Mouse (Mus musculus) frontal cortex, postnatal 36 days (tissue): ENCODE results near the gene Agbl5.
"Not testable (repeated sequence)": the region's sequence is repeated elsewhere in the genome, so short reads cannot be mapped to it uniquely, and the experiment has no call there.

Experiments
- DNase-seq, 2 experiments: peaks; one replicate each; pipeline ENCODE4 v3.0.0; 2022; ENCODE audit warnings: low spot score in 2 of 2

The Agbl5 gene

GRCm38 (mm10) chr5:30888337-30889087, at the start of gene Agbl5:
Agbl5 (plus strand) TSS chr5:30888694.
- DNase-seq: peak; percentile 95 to 98

DNA sequence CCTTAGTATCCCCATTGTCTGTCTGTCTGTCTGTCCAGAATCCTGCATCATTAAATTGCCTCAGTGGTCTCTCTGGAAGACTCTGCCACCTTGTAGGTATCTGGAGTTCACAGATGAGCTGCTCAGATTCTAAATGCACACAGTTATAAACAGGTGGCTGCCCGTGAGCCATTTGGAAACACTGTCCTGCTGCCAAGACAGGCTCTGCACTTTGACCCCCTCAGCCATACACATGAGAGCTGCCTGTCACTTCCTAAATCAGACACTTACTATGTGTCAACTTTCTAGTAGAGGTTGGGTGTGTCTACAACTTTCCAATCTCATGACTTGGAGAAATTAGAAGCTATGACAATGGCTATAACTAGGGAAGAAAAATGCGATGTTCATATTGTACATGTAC, 48.8 kb upstream of the Agbl5 start:
- DNase-seq: no peak

DNA sequence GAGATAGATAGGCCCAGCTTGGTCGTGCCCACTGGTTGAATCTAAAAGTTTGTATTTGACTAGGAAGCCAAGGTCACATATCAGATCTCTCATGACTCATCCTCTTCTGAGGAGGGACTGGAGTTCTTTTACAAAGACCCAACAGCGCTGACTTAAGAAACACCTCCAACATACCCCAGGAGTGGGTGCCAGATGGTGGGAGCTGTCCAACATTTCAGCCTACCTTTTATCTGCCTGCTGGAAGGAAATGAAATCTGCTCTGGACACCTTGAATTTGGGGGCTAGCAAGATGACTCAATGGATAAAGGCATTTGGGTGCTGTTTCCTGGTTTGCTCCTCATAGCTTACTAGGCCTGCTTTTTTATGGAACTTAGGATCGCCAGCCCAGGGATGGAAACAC, 46.6 kb upstream of the Agbl5 start:
- DNase-seq: no peak

- DNase-seq: no peak
Observed at GRCm38 (mm10) chr5:30849891-30850555, 38.5 kb upstream of the Agbl5 start.

GRCm38 (mm10) chr5:30850556-30850925, 38.0 kb upstream of the Agbl5 start:
- no peak for DNase-seq

DNA sequence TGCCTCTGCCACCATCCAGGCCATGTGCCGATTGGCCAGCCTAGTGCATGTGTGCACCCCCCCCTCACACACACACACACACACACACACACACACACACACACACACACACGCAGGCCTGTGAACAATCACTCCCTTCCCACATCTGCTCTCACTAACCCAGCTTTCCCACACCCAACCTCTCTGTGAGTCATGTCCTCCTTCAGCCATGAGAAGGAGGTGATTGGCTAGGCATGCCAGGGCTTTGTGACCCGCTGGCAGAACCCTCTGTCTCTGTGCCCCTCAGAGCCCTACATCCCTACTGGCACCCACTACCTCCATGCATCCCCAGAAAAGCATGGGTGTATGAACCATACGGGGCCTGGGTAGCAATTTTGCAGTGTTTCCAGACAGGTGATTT, 35.0 kb upstream of the Agbl5 start:
- no peak for DNase-seq

- DNase-seq: no peak
Observed at GRCm38 (mm10) chr5:30855674-30856073, 32.8 kb upstream of the Agbl5 start.

DNA sequence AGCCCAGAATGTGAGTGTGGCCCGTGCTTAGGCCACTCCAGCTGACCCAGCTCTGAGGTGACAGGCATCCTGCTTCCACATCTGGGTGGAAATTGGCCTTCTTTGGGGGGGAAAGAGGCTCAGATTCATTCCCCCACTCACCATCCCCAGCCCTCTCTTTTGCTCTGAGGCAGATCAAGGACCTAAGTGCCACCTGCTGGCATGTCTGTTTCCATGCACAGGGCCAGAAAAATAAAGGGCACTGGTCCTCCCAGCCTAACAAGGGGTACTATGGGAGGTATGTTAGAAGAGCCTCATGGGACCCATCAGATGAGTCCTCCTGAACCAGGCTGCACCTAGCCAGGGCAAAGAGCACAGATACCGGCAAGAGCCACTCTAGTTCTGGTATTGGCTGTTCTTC, 32.4 kb upstream of the Agbl5 start:
- DNase-seq: no peak

DNA sequence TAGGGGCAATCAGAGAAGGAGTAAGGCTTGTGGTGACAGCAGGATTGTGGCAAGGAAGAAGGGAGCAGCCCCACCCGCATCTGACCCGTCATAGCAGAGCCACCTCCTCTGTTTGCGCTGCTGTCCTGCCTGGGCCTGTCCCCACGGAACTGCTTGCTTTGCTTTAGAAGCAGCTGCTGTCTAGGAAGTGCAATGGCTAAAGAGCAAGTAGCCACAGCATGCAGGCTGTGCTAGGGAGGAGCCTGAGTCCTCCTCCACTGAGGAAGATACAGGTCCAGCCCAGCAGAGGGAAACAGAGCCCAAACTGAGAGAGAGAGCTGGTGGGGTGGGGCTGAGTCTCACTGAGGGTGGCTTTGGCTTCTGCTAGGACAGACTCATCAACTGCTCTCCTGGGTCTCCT, 24.6 kb upstream of the Agbl5 start:
- no peak for DNase-seq

DNA sequence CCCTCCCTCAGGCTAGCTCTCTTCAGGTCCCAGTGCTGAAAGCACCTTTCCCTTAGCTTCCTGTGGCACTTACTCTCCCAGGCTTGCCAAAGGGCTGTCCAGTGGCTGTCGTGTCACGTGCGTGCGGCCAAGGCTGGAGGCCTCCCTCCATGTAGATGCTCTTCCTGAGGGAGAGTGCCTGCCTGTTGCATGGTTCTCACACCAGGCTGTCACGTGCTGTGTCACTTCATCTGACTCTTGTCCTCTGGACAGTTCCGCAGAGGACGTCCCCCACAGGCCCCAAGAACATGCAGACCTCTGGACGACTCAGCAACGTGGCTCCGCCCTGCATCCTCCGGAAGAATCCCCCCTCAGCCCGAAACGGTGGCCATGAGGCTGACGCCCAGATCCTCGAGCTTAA, 24.2 kb upstream of the Agbl5 start:
- DNase-seq: no peak

DNA sequence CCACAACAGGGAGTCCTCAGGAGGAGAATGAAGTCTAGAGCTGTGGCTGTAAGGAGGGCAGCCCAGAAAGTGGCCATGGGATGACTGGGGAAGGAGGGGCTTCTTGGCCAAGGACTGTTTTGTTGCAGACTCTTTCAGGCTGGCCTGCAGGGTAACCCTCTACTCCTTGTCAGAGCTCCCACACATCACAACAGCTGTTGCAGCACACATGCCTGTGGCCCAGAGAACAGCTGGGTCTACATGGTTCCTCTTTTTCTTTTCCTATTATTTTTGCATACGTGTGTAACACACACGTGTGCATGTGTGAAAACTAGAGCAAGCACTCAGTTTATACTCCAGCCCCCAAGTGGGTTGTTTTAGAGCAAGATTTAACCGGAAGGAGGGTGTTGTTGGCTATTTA, 21.6 kb upstream of the Agbl5 start:
- no peak for DNase-seq

GRCm38 (mm10) chr5:30867712-30868111, 20.8 kb upstream of the Agbl5 start, which contains the start of gene Tmem214:
Tmem214 (plus strand) TSS chr5:30868012.
- no peak for DNase-seq

DNA sequence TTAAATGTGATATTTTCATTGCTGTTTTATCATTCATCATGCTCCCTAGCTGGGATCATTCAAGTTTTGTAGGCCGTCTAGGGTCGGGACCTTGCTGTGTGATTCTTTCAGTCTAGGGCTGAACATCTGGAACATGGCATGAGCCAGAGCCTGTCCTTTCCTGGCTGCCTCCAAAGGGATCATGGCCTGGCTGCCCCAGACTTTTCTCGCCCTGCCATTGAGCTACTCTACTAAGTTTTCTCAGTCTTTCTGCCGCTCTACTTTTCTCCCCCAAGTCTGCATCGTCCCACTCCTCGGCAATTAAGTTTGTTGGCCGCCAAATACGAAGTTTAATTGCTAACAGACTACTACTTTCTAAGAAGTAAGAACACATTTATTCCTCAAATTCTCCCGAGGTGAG, 19.5 kb upstream of the Agbl5 start:
- no peak for DNase-seq

GRCm38 (mm10) chr5:30869405-30870130, 18.9 kb upstream of the Agbl5 start:
- peak; percentile 93 to 94 for DNase-seq

- no peak for DNase-seq
Observed at GRCm38 (mm10) chr5:30870131-30870406, 18.4 kb upstream of the Agbl5 start.

DNA sequence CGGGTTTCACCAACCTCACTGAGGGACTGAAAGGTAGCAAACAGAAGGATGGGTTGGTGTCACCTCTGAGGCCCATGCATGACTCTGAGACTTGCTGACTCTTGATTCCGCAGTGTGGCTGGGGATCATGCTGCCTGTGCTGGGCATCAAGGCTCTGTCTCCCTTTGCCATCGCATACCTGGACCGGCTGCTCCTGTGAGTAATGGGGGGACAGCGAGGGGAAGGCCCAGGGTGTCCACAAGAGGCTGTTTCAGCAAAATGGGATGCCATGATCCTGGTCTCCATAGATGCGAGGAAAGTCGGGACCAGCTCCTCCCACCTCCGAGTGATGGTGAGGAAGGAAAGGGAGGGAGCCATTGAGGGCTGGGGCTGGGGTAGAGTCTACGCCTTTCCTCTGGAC, 15.9 kb upstream of the Agbl5 start:
- no peak for DNase-seq

- no peak for DNase-seq
Observed at GRCm38 (mm10) chr5:30874365-30874764, 14.1 kb upstream of the Agbl5 start.

GRCm38 (mm10) chr5:30878616-30879015, 9.9 kb upstream of the Agbl5 start:
- DNase-seq: no peak

DNA sequence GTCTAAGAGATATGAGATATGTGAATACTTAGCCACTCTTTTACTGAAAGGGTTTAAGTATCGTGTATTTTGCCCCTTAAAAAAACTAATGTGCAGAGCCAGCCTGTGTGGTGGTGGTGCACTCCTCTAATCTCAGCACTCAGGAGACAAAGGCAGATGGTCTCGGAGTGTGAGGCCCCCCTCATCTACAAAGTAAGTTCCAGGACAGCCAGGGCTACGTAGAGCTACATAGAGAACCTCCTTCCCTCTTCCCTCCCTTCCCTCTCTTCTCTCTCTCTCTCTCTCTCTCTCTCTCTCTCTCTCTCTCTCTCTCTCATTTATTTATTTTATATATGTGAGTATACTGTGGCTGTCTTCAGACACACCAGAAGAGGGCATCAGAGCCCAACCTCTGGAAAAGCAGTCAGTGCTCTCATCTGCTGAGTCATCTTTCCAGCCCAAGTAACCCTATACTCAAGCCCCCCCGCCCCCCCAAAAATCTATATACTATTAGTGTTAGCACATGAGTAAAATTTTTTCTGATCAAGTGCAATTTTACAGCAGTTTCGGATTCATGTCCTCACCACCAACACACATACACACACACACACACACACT, 9.0 kb upstream of the Agbl5 start:
- no peak for DNase-seq

DNA sequence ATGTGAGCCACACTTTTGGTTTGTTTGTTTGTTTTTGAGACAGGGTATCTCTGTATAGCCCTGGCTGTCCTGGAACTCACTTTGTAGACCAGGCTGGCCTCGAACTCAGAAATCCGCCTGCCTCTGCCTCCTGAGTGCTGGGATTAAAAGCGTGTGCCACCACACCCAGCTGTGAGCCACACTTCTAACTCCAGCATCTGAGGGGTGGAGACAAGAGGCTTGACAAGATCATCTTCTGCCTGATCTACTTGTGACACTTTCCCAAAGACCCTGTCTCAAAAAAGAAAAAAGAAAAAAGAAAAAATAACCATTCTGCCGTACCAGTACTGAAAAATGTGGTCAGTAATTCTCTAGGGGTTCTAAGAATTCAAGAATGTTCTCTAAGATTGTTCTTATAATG, 6.7 kb upstream of the Agbl5 start:
- not testable (repeated sequence) for DNase-seq

DNA sequence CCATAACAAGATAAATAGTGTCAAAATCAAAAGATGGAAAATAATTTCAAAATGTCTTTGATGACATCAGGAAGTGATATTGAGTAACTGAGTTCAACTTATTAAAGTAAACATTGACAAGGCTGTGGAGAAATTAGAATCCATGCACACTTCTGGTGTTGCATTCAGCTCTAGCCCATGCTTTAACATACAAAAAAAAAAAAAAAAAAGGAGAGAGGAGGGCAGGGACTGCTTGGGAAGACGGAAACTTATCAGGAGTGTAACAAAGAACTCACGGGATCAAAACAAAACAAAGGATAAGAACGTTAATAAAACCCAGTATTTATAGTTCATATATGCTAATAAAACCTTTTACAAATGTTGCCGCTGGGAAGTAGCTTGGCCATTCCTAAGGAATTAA, 2.3 kb upstream of the Agbl5 start:
- no peak for DNase-seq

DNA sequence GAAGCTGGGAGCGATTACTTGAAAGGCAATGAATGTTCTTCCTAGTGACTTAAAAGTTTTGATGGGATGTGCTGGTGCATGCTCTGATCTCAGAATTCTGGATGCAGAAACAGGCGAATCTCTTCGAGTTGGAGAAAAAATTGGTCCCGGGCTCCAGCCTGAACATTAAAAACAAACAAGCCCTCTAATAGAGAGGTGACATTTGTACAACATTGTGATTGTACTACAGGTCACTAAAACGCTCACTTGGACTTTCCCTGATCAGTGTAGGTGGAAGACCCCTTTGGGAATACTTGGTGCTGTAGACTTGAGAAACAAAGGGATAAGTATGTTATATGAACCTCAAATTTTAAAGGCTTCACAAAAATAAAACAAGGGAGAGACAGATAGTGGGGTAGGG, 1.8 kb upstream of the Agbl5 start:
- DNase-seq: no peak

GRCm38 (mm10) chr5:30887331-30887761, 1.1 kb upstream of the Agbl5 start:
- no peak for DNase-seq
